Mouse (Mus musculus) MEL (cell line): Measurements from ENCODE around the gene Tsn. TPM values are rescaled to one million over a fixed set of nuclear protein-coding genes. Genes with fewer than 3 reads are reported as not detected.

ENCODE experiments used
- DNase-seq: peaks from one replicate; pipeline ENCODE4 v3.0.0; 2011; ENCODE audit warnings: low read depth, low spot score
- H3K27ac ChIP-seq: 2 replicates; pipeline ENCODE4 v1.5.1; 2012; ENCODE audit warnings: low read depth, mild to moderate bottlenecking, control low read depth, low read length, moderate library complexity; ENCODE audit not compliant: control insufficient read depth
- H3K27me3 ChIP-seq, 2 experiments: fragments of 150-350 bp in 1 of 2; sonication (generic) in 1 of 2; 2 replicates each; pipeline ENCODE4 v1.6.1; 2012; ENCODE audit warnings: low read length in 2 of 2, mild to moderate bottlenecking in 2 of 2, improper control_type of control experiment in 1 of 2, moderate library complexity in 1 of 2; ENCODE audit not compliant: insufficient read depth in 2 of 2, control insufficient read depth in 1 of 2
- H3K36me3 ChIP-seq, 2 experiments: 2 replicates each; pipeline ENCODE4 v1.6.1; 2012 to 2014; ENCODE audit warnings: low read length in 2 of 2, improper control_type of control experiment in 1 of 2, inconsistent platforms in 1 of 2, mild to moderate bottlenecking in 1 of 2; ENCODE audit not compliant: insufficient read depth in 2 of 2, control insufficient read depth in 1 of 2
- H3K4me1 ChIP-seq, 2 experiments: fragments of 150-350 bp in 1 of 2; sonication (generic) in 1 of 2; 2 replicates each; pipeline ENCODE4 v1.6.1; 2012; ENCODE audit warnings: low read length in 2 of 2, improper control_type of control experiment in 1 of 2, mild to moderate bottlenecking in 1 of 2; ENCODE audit not compliant: insufficient read depth in 2 of 2, control insufficient read depth in 1 of 2
- H3K4me3 ChIP-seq, 2 experiments: fragments of 150-350 bp in 1 of 2; sonication (generic) in 1 of 2; 2 replicates each; pipeline ENCODE4 v1.5.1; 2012; ENCODE audit warnings: low read depth in 2 of 2, low read length in 2 of 2, mild to moderate bottlenecking in 2 of 2, moderate library complexity in 2 of 2, control low read depth in 1 of 2, improper control_type of control experiment in 1 of 2; ENCODE audit not compliant: control insufficient read depth in 1 of 2, insufficient read depth in 1 of 2
- H3K79me2 ChIP-seq: 2 replicates; pipeline ENCODE4 v1.6.1; 2012; ENCODE audit warnings: mild to moderate bottlenecking, low read length, moderate library complexity; ENCODE audit not compliant: control insufficient read depth, poor library complexity, insufficient read depth
- H3K9ac ChIP-seq: 2 replicates; pipeline ENCODE4 v1.6.1; 2012; ENCODE audit warnings: low read depth, mild to moderate bottlenecking, control low read depth, low read length, moderate library complexity; ENCODE audit not compliant: control insufficient read depth, poor library complexity, severe bottlenecking
- H3K9me3 ChIP-seq: fragments of 150-350 bp; sonication (generic); replicated peaks from 2 replicates; pipeline ENCODE4 v1.6.1; 2012; ENCODE audit warnings: mild to moderate bottlenecking, low read length, improper control_type of control experiment, moderate library complexity; ENCODE audit not compliant: insufficient read depth
- BHLHE40 ChIP-seq: IDR thresholded peaks from 2 replicates; pipeline ENCODE4 v1.6.1; 2012; ENCODE audit warnings: low read depth, mild to moderate bottlenecking, inconsistent platforms, low read length, improper control_type of control experiment, borderline replicate concordance
- CHD1 ChIP-seq: IDR thresholded peaks from 2 replicates; pipeline ENCODE4 v1.6.1; 2012; ENCODE audit warnings: low read depth, mild to moderate bottlenecking, inconsistent platforms, low read length, improper control_type of control experiment
- CHD2 ChIP-seq: IDR thresholded peaks from 2 replicates; pipeline ENCODE4 v1.6.1; 2011; ENCODE audit warnings: low read length, improper control_type of control experiment
- CTCF ChIP-seq, 3 experiments: IDR thresholded peaks in 2 of 3; conservative IDR thresholded peaks in 1 of 3; 2 replicates each; pipeline ENCODE4 v1.5.1; 2011 to 2012; ENCODE audit warnings: low read length in 3 of 3, low read depth in 2 of 3, mild to moderate bottlenecking in 2 of 3, improper control_type of control experiment in 1 of 3, inconsistent platforms in 1 of 3, mixed read lengths in 1 of 3, moderate library complexity in 1 of 3; ENCODE audit not compliant: control insufficient read depth in 1 of 3, insufficient read depth in 1 of 3, poor library complexity in 1 of 3, severe bottlenecking in 1 of 3
- E2F4 ChIP-seq: IDR thresholded peaks from 2 replicates; pipeline ENCODE4 v1.6.1; 2011; ENCODE audit warnings: low read depth, low read length, improper control_type of control experiment, borderline replicate concordance
- EP300 ChIP-seq, 2 experiments: IDR thresholded peaks; 2 replicates each; pipeline ENCODE4 v1.6.1; 2011; ENCODE audit warnings: improper control_type of control experiment in 2 of 2, low read length in 2 of 2, low read depth in 1 of 2, mild to moderate bottlenecking in 1 of 2
- ETS1 ChIP-seq: IDR thresholded peaks from 2 replicates; pipeline ENCODE4 v1.6.1; 2012; ENCODE audit warnings: low read depth, mild to moderate bottlenecking, inconsistent platforms, low read length, improper control_type of control experiment, moderate library complexity
- GABPA ChIP-seq: IDR thresholded peaks from 2 replicates; pipeline ENCODE4 v1.6.1; 2012; ENCODE audit warnings: low read depth, mild to moderate bottlenecking, inconsistent platforms, low read length, improper control_type of control experiment, moderate library complexity
- GATA1 ChIP-seq: IDR thresholded peaks from 2 replicates; pipeline ENCODE4 v1.6.1; 2011; ENCODE audit warnings: low read depth, low read length, improper control_type of control experiment
- JUND ChIP-seq: IDR thresholded peaks from 2 replicates; pipeline ENCODE4 v1.6.1; 2011; ENCODE audit warnings: low read depth, mild to moderate bottlenecking, improper control_type of control experiment, low read length
- KAT2A ChIP-seq: conservative IDR thresholded peaks from 2 replicates; pipeline ENCODE4 v1.6.1; 2012; ENCODE audit warnings: low read depth, low read length, improper control_type of control experiment, inconsistent platforms
- MAFK ChIP-seq: IDR thresholded peaks from 2 replicates; pipeline ENCODE4 v1.6.1; 2011; ENCODE audit warnings: low read depth, mild to moderate bottlenecking, low read length, improper control_type of control experiment, borderline replicate concordance
- MAX ChIP-seq: IDR thresholded peaks from 2 replicates; pipeline ENCODE4 v1.6.1; 2011; ENCODE audit warnings: low read length, improper control_type of control experiment
- MAZ ChIP-seq: IDR thresholded peaks from 2 replicates; pipeline ENCODE4 v1.6.1; 2012; ENCODE audit warnings: low read depth, mild to moderate bottlenecking, inconsistent platforms, low read length, improper control_type of control experiment
- MEF2A ChIP-seq: IDR thresholded peaks from 2 replicates; pipeline ENCODE4 v1.6.1; 2014; ENCODE audit warnings: low read depth, mild to moderate bottlenecking, inconsistent platforms, low read length, improper control_type of control experiment; ENCODE audit not compliant: poor library complexity, insufficient replicate concordance, severe bottlenecking; ENCODE audit errors: extremely low read depth
- MXI1 ChIP-seq: IDR thresholded peaks from 2 replicates; pipeline ENCODE4 v1.6.1; 2011; ENCODE audit warnings: mild to moderate bottlenecking, low read depth, low read length, improper control_type of control experiment
- MYB ChIP-seq: IDR thresholded peaks from 2 replicates; pipeline ENCODE4 v1.6.1; 2011; ENCODE audit warnings: mild to moderate bottlenecking, low read depth, low read length, improper control_type of control experiment
- MYC ChIP-seq: IDR thresholded peaks from 2 replicates; pipeline ENCODE4 v1.6.1; 2011; ENCODE audit warnings: low read depth, mild to moderate bottlenecking, low read length, improper control_type of control experiment, moderate library complexity
- NELFE ChIP-seq: IDR thresholded peaks from 2 replicates; pipeline ENCODE4 v1.6.1; 2011; ENCODE audit warnings: low read depth, low read length, improper control_type of control experiment
- NRF1 ChIP-seq: IDR thresholded peaks from 2 replicates; pipeline ENCODE4 v1.6.1; 2014; ENCODE audit warnings: low read depth, mild to moderate bottlenecking, inconsistent platforms, low read length, improper control_type of control experiment, moderate library complexity; ENCODE audit not compliant: poor library complexity, insufficient read depth, severe bottlenecking
- POLR2A ChIP-seq, 2 experiments: IDR thresholded peaks; 2 replicates each; pipeline ENCODE4 v1.6.1; 2011 to 2012; ENCODE audit warnings: low read length in 2 of 2, mild to moderate bottlenecking in 2 of 2, control low read depth in 1 of 2, improper control_type of control experiment in 1 of 2, low read depth in 1 of 2, moderate library complexity in 1 of 2; ENCODE audit not compliant: control insufficient read depth in 1 of 2, insufficient read depth in 1 of 2, poor library complexity in 1 of 2
- POLR2AphosphoS2 ChIP-seq: IDR thresholded peaks from 2 replicates; pipeline ENCODE4 v1.6.1; 2011; ENCODE audit warnings: low read length, improper control_type of control experiment
- POLR2AphosphoS5 ChIP-seq: IDR thresholded peaks from 2 replicates; pipeline ENCODE4 v1.6.1; 2012; ENCODE audit warnings: low read depth, borderline replicate concordance, mild to moderate bottlenecking, inconsistent platforms, low read length, moderate library complexity, mixed read lengths
- RAD21 ChIP-seq: IDR thresholded peaks from 2 replicates; pipeline ENCODE4 v1.6.1; 2011; ENCODE audit warnings: mild to moderate bottlenecking, low read depth, low read length, improper control_type of control experiment
- SMC3 ChIP-seq: IDR thresholded peaks from 2 replicates; pipeline ENCODE4 v1.6.1; 2011; ENCODE audit warnings: low read depth, low read length, improper control_type of control experiment
- TAL1 ChIP-seq: IDR thresholded peaks from 2 replicates; pipeline ENCODE4 v1.6.1; 2012; ENCODE audit warnings: mild to moderate bottlenecking, inconsistent platforms, low read length, moderate library complexity, mixed read lengths
- TBP ChIP-seq: IDR thresholded peaks from 2 replicates; pipeline ENCODE4 v1.8.0; 2011; ENCODE audit warnings: low read depth, low read length, improper control_type of control experiment
- TCF12 ChIP-seq: IDR thresholded peaks from 2 replicates; pipeline ENCODE4 v1.6.1; 2014; ENCODE audit warnings: low read depth, mild to moderate bottlenecking, inconsistent platforms, low read length, improper control_type of control experiment, moderate library complexity
- UBTF ChIP-seq: IDR thresholded peaks from 2 replicates; pipeline ENCODE4 v1.6.1; 2012; ENCODE audit warnings: low read depth, mild to moderate bottlenecking, inconsistent platforms, low read length, improper control_type of control experiment, moderate library complexity, borderline replicate concordance; ENCODE audit not compliant: insufficient read depth
- USF1 ChIP-seq: IDR thresholded peaks from 2 replicates; pipeline ENCODE4 v1.6.1; 2014; ENCODE audit warnings: low read depth, mild to moderate bottlenecking, inconsistent platforms, low read length, improper control_type of control experiment, moderate library complexity
- USF2 ChIP-seq, 2 experiments: IDR thresholded peaks; 2 replicates each; pipeline ENCODE4 v1.6.1; 2011 to 2012; ENCODE audit warnings: improper control_type of control experiment in 2 of 2, low read length in 2 of 2, borderline replicate concordance in 1 of 2, inconsistent platforms in 1 of 2, low read depth in 1 of 2, mild to moderate bottlenecking in 1 of 2; ENCODE audit not compliant: insufficient read depth in 1 of 2
- ZC3H11A ChIP-seq: IDR thresholded peaks from 2 replicates; pipeline ENCODE4 v1.6.1; 2012; ENCODE audit warnings: low read depth, mild to moderate bottlenecking, inconsistent platforms, low read length, improper control_type of control experiment
- ZKSCAN1 ChIP-seq: IDR thresholded peaks from 2 replicates; pipeline ENCODE4 v1.6.1; 2012; ENCODE audit warnings: low read depth, mild to moderate bottlenecking, inconsistent platforms, low read length, improper control_type of control experiment, moderate library complexity
- ZMIZ1 ChIP-seq: IDR thresholded peaks from 2 replicates; pipeline ENCODE4 v1.6.1; 2012; ENCODE audit warnings: low read depth, mild to moderate bottlenecking, inconsistent platforms, low read length, improper control_type of control experiment, moderate library complexity
- ZNF384 ChIP-seq: IDR thresholded peaks from 2 replicates; pipeline ENCODE4 v1.6.1; 2012; ENCODE audit warnings: low read depth, mild to moderate bottlenecking, inconsistent platforms, low read length, improper control_type of control experiment
- polyA plus RNA-seq, 2 experiments: library from polyadenylated mRNA; stranded (reverse) in 1 of 2; unstranded in 1 of 2; fragments of >175 nt in 1 of 2; fragments of >200 nt in 1 of 2; gene quantifications; 2 replicates each; pipeline versions ENCODE4 v1.2.1 to v1.2.4; 2012; ENCODE audit warnings: low replicate concordance in 2 of 2, low read depth in 1 of 2; ENCODE audit not compliant: insufficient read length in 2 of 2, insufficient read depth in 1 of 2, missing spikeins in 1 of 2
- total RNA-seq: library from RNA; depleted of rRNA; stranded (reverse); fragments of 300-350 nt; gene quantifications from 2 replicates; pipeline ENCODE4 v1.2.3, GENCODE M21; 2012; rRNA removed

Tsn gene
- 164 and 167 TPM in 2 replicates for total RNA-seq
- 100 to 1,000 TPM; 119 to 378 TPM for polyA plus RNA-seq

DNA sequence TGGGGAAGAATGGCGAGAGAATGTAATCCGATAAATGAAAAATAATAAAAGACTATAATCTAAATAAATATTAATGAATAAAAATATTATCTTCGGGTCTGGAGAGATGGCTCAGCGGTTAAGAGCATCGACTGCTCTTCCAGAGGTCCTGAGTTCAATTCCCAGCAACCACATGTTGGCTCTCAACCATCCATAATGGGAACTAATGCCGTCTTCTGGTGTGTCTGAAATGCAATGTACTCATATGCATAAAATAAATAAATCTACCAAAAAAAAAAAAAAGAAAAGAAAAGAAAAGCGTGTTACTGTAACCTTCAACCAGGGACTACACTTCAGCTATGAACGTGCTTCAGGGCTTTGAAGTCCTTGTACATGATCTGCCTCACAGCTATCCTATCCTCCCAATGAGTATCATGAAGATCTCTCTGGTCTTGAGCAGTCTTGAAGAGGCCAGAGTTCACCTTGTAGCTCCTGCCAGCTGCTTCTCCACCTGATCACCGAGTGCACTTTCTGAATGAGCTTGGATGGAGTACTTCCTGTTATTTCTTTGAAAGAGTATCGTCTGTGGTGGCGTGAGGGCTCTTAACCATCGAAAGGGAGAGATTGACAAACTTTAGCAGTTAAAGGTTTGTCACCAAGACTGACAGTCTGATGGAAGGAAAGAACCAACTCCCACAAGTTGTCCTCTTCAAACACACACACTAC is at the start of gene Tsn:
Tsn (minus strand) TSS at position 118 of the 705 bp plus-strand sequence.
- Histone ChIP-seq H3K4me3 (peak within 1 kb of the TSS; percentile 91 to 95), H3K27ac (peak within 1 kb of the TSS; percentile 91), H3K9me3 (no peaks in the 10 kb centered on the region), H3K9ac (peak within 1 kb of the TSS; percentile 89), H3K79me2 (peaks cover 16% of the 10 kb centered on the region), H3K27me3 (no peaks in the 10 kb centered on the region), H3K36me3 (peaks cover 5 to 13% of the 10 kb centered on the region in 2 experiments), H3K4me1 (peaks cover 7 to 10% of the 10 kb centered on the region in 2 experiments)
- peak; percentile 75 for DNase-seq
- no peak for TF ChIP-seq UBTF
- TF ChIP-seq ZNF384, result no peak
- 0 out of 2 replicates have a peak, but pooled peaks have one; percentile 32 for TF ChIP-seq ZKSCAN1
- TF ChIP-seq MYC, result 0 out of 2 replicates have a peak, but pooled peaks have one; percentile 31
- TF ChIP-seq GABPA, result no peak
- 0 out of 2 replicates have a peak, but pooled peaks have one; percentile 42 for TF ChIP-seq ZMIZ1
- no peak for TF ChIP-seq TCF12
- TF ChIP-seq TBP, result no peak
- TF ChIP-seq GATA1, result 0 out of 2 replicates have a peak, but pooled peaks have one; percentile 5
- no peak for TF ChIP-seq TAL1
- peak in 1 of 2 experiments; percentile 31; a peak in 1 of 4 replicates for TF ChIP-seq EP300 (IDR thresholded peaks at IDR 0.05; ENCODE audit: low read depth in 1 of 2, low read length in 2 of 2)
- TF ChIP-seq CHD1, result no peak
- no peak for TF ChIP-seq POLR2AphosphoS5
- no peak for TF ChIP-seq BHLHE40
- TF ChIP-seq MAZ, result 0 out of 2 replicates have a peak, but pooled peaks have one; percentile 13
- TF ChIP-seq POLR2A (IDR thresholded peaks at IDR 0.05; ENCODE audit: control insufficient read depth in 1 of 2, insufficient read depth in 1 of 2, low read depth in 1 of 2, low read length in 2 of 2, poor library complexity in 1 of 2), result no peak; a peak in 1 of 4 replicates
- peak; percentile 45; the same call in 1 of the 2 replicates for TF ChIP-seq MAX
- no peak for TF ChIP-seq POLR2AphosphoS2
- TF ChIP-seq JUND, result no peak
- no peak for TF ChIP-seq NRF1
- no peak for TF ChIP-seq E2F4
- no peak for TF ChIP-seq MXI1
- no peak for TF ChIP-seq CTCF (IDR thresholded peaks at IDR 0.05 in 2 of 3, conservative IDR thresholded peaks at IDR 0.05 in 1 of 3; ENCODE audit: control insufficient read depth in 1 of 3, insufficient read depth in 1 of 3, low read depth in 2 of 3, low read length in 3 of 3, poor library complexity in 1 of 3, severe bottlenecking in 1 of 3)
- no peak for TF ChIP-seq CHD2
- TF ChIP-seq MEF2A, result no peak
- TF ChIP-seq NELFE, result peak; percentile 40; the same call in 1 of the 2 replicates
- no peak for TF ChIP-seq RAD21
- TF ChIP-seq KAT2A, result no peak
- no peak for TF ChIP-seq MYB
- TF ChIP-seq USF1, result peak; percentile 20; the same call in 1 of the 2 replicates
- TF ChIP-seq SMC3, result no peak
- TF ChIP-seq USF2 (IDR thresholded peaks at IDR 0.05; ENCODE audit: borderline replicate concordance in 1 of 2, insufficient read depth in 1 of 2, low read depth in 1 of 2, low read length in 2 of 2), result no peak
- 0 out of 2 replicates have a peak, but pooled peaks have one; percentile 21 for TF ChIP-seq ETS1
- no peak for TF ChIP-seq MAFK
- TF ChIP-seq ZC3H11A, result no peak
